7 mouse cellular contexts compared by ENCODE assay signal in genomic region chr2:132879261-132880044, GRCm38 (mm10). TPM values are rescaled to one million over a fixed set of nuclear protein-coding genes. Genes with fewer than 3 reads are reported as not detected.
A peak's percentile ranks its signal among the peaks of the same experiment; 100 is the strongest.
DNase-seq lines count a peak whose midpoint lies in the region; ATAC-seq and TF ChIP-seq lines count a peak whose summit lies in the region.

No protein-coding gene starts in this region.

- peak overlapping the region; percentile 47 for H3K4me3 ChIP-seq in lung, embryonic 15.5 days
- H3K4me3 ChIP-seq in embryonic fibroblast, embryonic 13.5 days (ENCODE audit: insufficient read depth, low read length): peak overlapping the region; percentile 33
- peak overlapping the region; percentile 56 for H3K4me3 ChIP-seq in hindbrain, embryonic 15.5 days
- peak overlapping the region; percentile 43 for H3K4me3 ChIP-seq in liver, embryonic 15.5 days (replicated peaks)

- no peak for TF ChIP-seq POLR2A in embryonic fibroblast, embryonic 13.5 days (IDR thresholded peaks at IDR 0.05; ENCODE audit: low read depth, low read length)

- peak overlapping the region; percentile 95 for H3K4me2 ChIP-seq in lung, embryonic 15.5 days
- peak overlapping the region; percentile 82 for H3K4me2 ChIP-seq in hindbrain, embryonic 15.5 days
- H3K4me2 ChIP-seq in liver, embryonic 15.5 days: peak overlapping the region; percentile 63

- ATAC-seq in lung, embryonic 15.5 days (ENCODE audit: borderline replicate concordance, extremely low read depth, low FRiP score, low TSS enrichment): peak; percentile 55; the same call in 1 of the 2 replicates
- ATAC-seq in hindbrain, embryonic 15.5 days (ENCODE audit: low FRiP score, low read depth): peak; percentile 90
- peak; percentile 42 for ATAC-seq in liver, embryonic 15.5 days (ENCODE audit: insufficient read depth)

- no peak overlapping the region for H3K27ac ChIP-seq in lung, embryonic 15.5 days
- no peak overlapping the region for H3K27ac ChIP-seq in embryonic fibroblast, embryonic 13.5 days (ENCODE audit: insufficient read depth, low read length)
- H3K27ac ChIP-seq in hindbrain, embryonic 15.5 days (replicated peaks): no peak overlapping the region
- H3K27ac ChIP-seq in liver, embryonic 15.5 days (replicated peaks): no peak overlapping the region

- peaks cover 12% of the 10 kb centered on the region; the same call in 1 of the 2 replicates for H3K4me1 ChIP-seq in lung, embryonic 15.5 days
- H3K4me1 ChIP-seq in embryonic fibroblast, embryonic 13.5 days (ENCODE audit: control insufficient read depth, insufficient read depth, low read length): 0 out of 2 replicates have a peak, but pooled peaks cover 2% of the 10 kb centered on the region
- peaks cover 19% of the 10 kb centered on the region for H3K4me1 ChIP-seq in hindbrain, embryonic 15.5 days (replicated peaks)
- no peaks in the 10 kb centered on the region; the same call in 1 of the 2 replicates for H3K4me1 ChIP-seq in liver, embryonic 15.5 days (replicated peaks)

- H3K36me3 ChIP-seq in lung, embryonic 15.5 days: no peaks in the 10 kb centered on the region
- no peaks in the 10 kb centered on the region for H3K36me3 ChIP-seq in hindbrain, embryonic 15.5 days
- no peaks in the 10 kb centered on the region for H3K36me3 ChIP-seq in liver, embryonic 15.5 days (replicated peaks)

- no peaks in the 10 kb centered on the region for H3K9me3 ChIP-seq in lung, embryonic 15.5 days
- no peaks in the 10 kb centered on the region for H3K9me3 ChIP-seq in hindbrain, embryonic 15.5 days
- H3K9me3 ChIP-seq in liver, embryonic 15.5 days (replicated peaks): no peaks in the 10 kb centered on the region

- peak overlapping the region; percentile 36; the same call in 1 of the 2 replicates for H3K9ac ChIP-seq in lung, embryonic 15.5 days
- H3K9ac ChIP-seq in hindbrain, embryonic 15.5 days: peak overlapping the region; percentile 54
- no peak overlapping the region for H3K9ac ChIP-seq in liver, embryonic 15.5 days

- no peak for DNase-seq in lung, postnatal 25 days (ENCODE audit: low spot score)
- peak; percentile 57 for DNase-seq in adrenal gland, postnatal 25 days
- peak; percentile 69 for DNase-seq in retina, postnatal 1 day

- TF ChIP-seq CTCF in embryonic fibroblast, embryonic 13.5 days (IDR thresholded peaks at IDR 0.05; ENCODE audit: borderline replicate concordance, insufficient read depth, low read length): no peak

- H3K27me3 ChIP-seq in lung, embryonic 15.5 days: peaks cover 36% of the 10 kb centered on the region
- peaks cover 39% of the 10 kb centered on the region for H3K27me3 ChIP-seq in hindbrain, embryonic 15.5 days
- peaks cover 54% of the 10 kb centered on the region for H3K27me3 ChIP-seq in liver, embryonic 15.5 days

- under 1% methylated on average over 58 of the region's 58 CpGs for WGBS in lung, embryonic 15.5 days
- under 1% methylated on average over 58 of the region's 58 CpGs for WGBS in hindbrain, embryonic 15.5 days
- under 1% methylated on average over 58 of the region's 58 CpGs for WGBS in liver, embryonic 15.5 days (ENCODE audit: insufficient replicate concordance)

RNA-seq across cellular contexts. Expression of gene Lrrn4, which starts 1.2 kb away (rescaled TPM):
- 5.1 and 6.8 TPM in 2 replicates for polyA plus RNA-seq in lung, embryonic 15.5 days (2015; fragmentation: Nextera tagmentation; extraction: Ambion mirVana)
- total RNA-seq in adrenal gland, postnatal 25 days (2021): 1.6 and 2.2 TPM in 2 replicates
- polyA plus RNA-seq in embryonic fibroblast, embryonic 13.5 days (2011; ENCODE audit: insufficient read length, low read depth, missing spikeins): 0.83 TPM in 1 of 2 replicates, not detected in the other
- 0.49 and 0.69 TPM in 2 replicates for polyA plus RNA-seq in hindbrain, embryonic 15.5 days (2015; fragmentation: Nextera tagmentation; extraction: Ambion mirVana)
- polyA plus RNA-seq in liver, embryonic 15.5 days (2015; fragmentation: Nextera tagmentation; extraction: Ambion mirVana): 0.94 and 1.0 TPM in 2 replicates

RNA-seq across cellular contexts. Expression of gene Crls1, which starts 33.0 kb away (rescaled TPM):
- 22.6 and 23.0 TPM in 2 replicates for polyA plus RNA-seq in lung, embryonic 15.5 days (2015; fragmentation: Nextera tagmentation; extraction: Ambion mirVana)
- 81.5 and 97.2 TPM in 2 replicates for total RNA-seq in adrenal gland, postnatal 25 days (2021)
- polyA plus RNA-seq in embryonic fibroblast, embryonic 13.5 days (2011; ENCODE audit: insufficient read length, low read depth, missing spikeins): 53.2 and 60.4 TPM in 2 replicates
- 19.3 and 20.8 TPM in 2 replicates for polyA plus RNA-seq in hindbrain, embryonic 15.5 days (2015; fragmentation: Nextera tagmentation; extraction: Ambion mirVana)
- polyA plus RNA-seq in liver, embryonic 15.5 days (2015; fragmentation: Nextera tagmentation; extraction: Ambion mirVana): 9.1 and 10.3 TPM in 2 replicates
